Mouse (Mus musculus) myocyte (in vitro differentiated cells): ENCODE data around the gene Cdhr4.

Source experiments
- MAX ChIP-seq: IDR thresholded peaks from one replicate; pipeline ENCODE4 v1.6.1; 2011; ENCODE audit warnings: low read depth, mild to moderate bottlenecking, control low read depth
- MYOD1 ChIP-seq, 3 experiments: IDR thresholded peaks; one replicate each; pipeline ENCODE4 v1.6.1; 2011; ENCODE audit warnings: control low read depth in 2 of 3, low read depth in 2 of 3, mild to moderate bottlenecking in 2 of 3, moderate library complexity in 1 of 3; ENCODE audit not compliant: insufficient read length in 2 of 3, control insufficient read depth in 1 of 3
- MYOG ChIP-seq, 3 experiments: IDR thresholded peaks; one replicate each; pipeline ENCODE4 v1.6.1; 2011; ENCODE audit warnings: control low read depth in 2 of 3, low read depth in 2 of 3, mild to moderate bottlenecking in 2 of 3; ENCODE audit not compliant: insufficient read length in 2 of 3, control insufficient read depth in 1 of 3, insufficient read depth in 1 of 3
- POLR2A ChIP-seq: IDR thresholded peaks from one replicate; pipeline ENCODE4 v1.6.1; 2011; ENCODE audit warnings: low read depth, mild to moderate bottlenecking, control low read depth, moderate library complexity; ENCODE audit not compliant: insufficient read length
- POLR2AphosphoS2 ChIP-seq: IDR thresholded peaks from one replicate; pipeline ENCODE4 v1.6.1; 2011; ENCODE audit warnings: low read depth, control low read depth; ENCODE audit not compliant: insufficient read length
- USF1 ChIP-seq: IDR thresholded peaks from one replicate; pipeline ENCODE4 v1.6.1; 2011; ENCODE audit warnings: low read depth, mild to moderate bottlenecking, control low read depth, moderate library complexity

DNA sequence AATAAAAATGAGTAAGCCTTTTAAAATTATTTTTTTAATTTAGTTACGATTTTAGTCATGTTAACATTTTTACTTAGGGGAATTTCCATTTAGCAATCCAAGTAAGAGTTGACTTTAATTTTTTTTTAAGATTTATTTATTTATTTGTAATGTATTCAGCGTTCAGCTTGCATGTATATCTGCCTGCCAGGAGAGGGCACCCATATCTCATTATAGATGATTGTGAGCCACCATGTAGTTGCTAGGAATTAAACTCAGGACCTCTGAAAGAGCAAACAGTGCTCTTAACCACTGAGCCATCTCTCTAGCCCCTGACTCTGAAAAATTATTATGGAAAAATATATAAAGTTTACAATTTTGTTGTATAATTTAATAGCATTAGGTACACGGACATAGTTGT is 34.3 kb downstream of the Cdhr4 start:
- TF ChIP-seq MYOG (IDR thresholded peaks at IDR 0.05; ENCODE audit: control insufficient read depth in 1 of 3, insufficient read depth in 1 of 3, insufficient read length in 2 of 3, low read depth in 2 of 3) = no peak
- no peak for TF ChIP-seq POLR2AphosphoS2
- no peak for TF ChIP-seq USF1
- no peak for TF ChIP-seq MAX
- TF ChIP-seq POLR2A = no peak
- TF ChIP-seq MYOD1 (IDR thresholded peaks at IDR 0.05; ENCODE audit: control insufficient read depth in 1 of 3, insufficient read length in 2 of 3, low read depth in 2 of 3) = no peak
